Mouse (Mus musculus) spleen, postnatal 36 days (tissue): Measurements from ENCODE around the gene Ptpn13.

Source experiments
- DNase-seq, 2 experiments: peaks; one replicate each; pipeline ENCODE4 v3.0.0; 2022; ENCODE audit warnings: low spot score in 2 of 2, mixed read lengths in 1 of 2

The Ptpn13 gene

DNA sequence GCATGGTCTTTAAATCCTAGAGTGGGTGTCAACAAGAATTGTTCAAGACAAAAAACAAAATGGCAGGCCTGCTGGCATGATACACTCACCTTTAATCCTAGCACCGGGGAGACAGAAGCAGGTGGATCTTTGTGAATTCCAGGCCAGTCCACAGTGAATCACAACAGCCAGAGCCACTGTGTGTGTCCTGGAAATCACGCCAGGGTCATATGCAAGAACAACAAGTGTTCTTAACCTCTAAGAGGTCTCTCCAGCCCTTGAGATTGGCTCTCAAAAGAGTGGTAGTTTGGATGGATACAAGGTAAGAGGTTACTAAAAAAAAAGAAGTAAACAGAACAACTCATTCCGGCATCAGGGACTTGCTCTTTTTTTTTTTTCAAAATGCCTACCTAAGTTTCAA lies 222.3 kb downstream of the Ptpn13 start:
- DNase-seq: no peak
